In genomic region chr1:137023706-137024105, GRCm38 (mm10) we compare ENCODE assay signal across 24 mouse cellular contexts.
"Had no signal": no experiment of that assay in that cellular context is flagged by ENCODE, and none has a peak within 500 bp of the region (broad histone marks: within the 10 kb centered on the region; RNA-seq: fewer than 3 reads in every experiment).

No protein-coding gene starts in this region.

- H3K27me3 ChIP-seq: heart, embryonic 13.5 days; heart, embryonic 15.5 days; hindbrain, embryonic 13.5 days; hindbrain, embryonic 15.5 days; kidney, embryonic 15.5 days; limb, embryonic 13.5 days; limb, embryonic 15.5 days; liver, embryonic 12.5 days had no signal

- H3K27ac ChIP-seq: heart, embryonic 13.5 days; heart, embryonic 15.5 days; hindbrain, embryonic 13.5 days; hindbrain, embryonic 15.5 days; hindbrain, postnatal 0 days; kidney, embryonic 15.5 days; kidney, postnatal 0 days; limb, embryonic 13.5 days; limb, embryonic 15.5 days; liver, embryonic 12.5 days; liver, embryonic 14.5 days had no signal

- H3K36me3 ChIP-seq: heart, embryonic 13.5 days; heart, embryonic 15.5 days; hindbrain, embryonic 13.5 days; hindbrain, embryonic 15.5 days; kidney, embryonic 15.5 days; limb, embryonic 13.5 days; limb, embryonic 15.5 days; liver, embryonic 12.5 days had no signal

- H3K4me1 ChIP-seq: heart, embryonic 13.5 days; heart, embryonic 15.5 days; hindbrain, embryonic 13.5 days; hindbrain, embryonic 15.5 days; kidney, embryonic 15.5 days; limb, embryonic 13.5 days; limb, embryonic 15.5 days; liver, embryonic 12.5 days had no signal

- H3K9me3 ChIP-seq: heart, embryonic 13.5 days; heart, embryonic 15.5 days; hindbrain, embryonic 15.5 days; kidney, embryonic 15.5 days; limb, embryonic 13.5 days; limb, embryonic 15.5 days; liver, embryonic 12.5 days had no signal

- DNase-seq: gastrocnemius, postnatal 14 days; gastrocnemius, postnatal 36 days; heart, adult 11 months; heart, postnatal 14 days; heart, postnatal 36 days; kidney, adult 11 months; kidney, adult 2 months; kidney, adult 9 months; kidney, postnatal 14 days; kidney, postnatal 36 days; layer of hippocampus, adult 9-11 months; layer of hippocampus, postnatal 36 days; left cerebral cortex, postnatal 4 days had no signal

- H3K4me3 ChIP-seq: heart, embryonic 13.5 days; heart, embryonic 15.5 days; hindbrain, embryonic 13.5 days; hindbrain, embryonic 15.5 days; kidney, embryonic 15.5 days; limb, embryonic 13.5 days; limb, embryonic 15.5 days; liver, embryonic 12.5 days had no signal
